Mouse (Mus musculus): ENCODE measurements around the gene Col4a4.

DNA sequence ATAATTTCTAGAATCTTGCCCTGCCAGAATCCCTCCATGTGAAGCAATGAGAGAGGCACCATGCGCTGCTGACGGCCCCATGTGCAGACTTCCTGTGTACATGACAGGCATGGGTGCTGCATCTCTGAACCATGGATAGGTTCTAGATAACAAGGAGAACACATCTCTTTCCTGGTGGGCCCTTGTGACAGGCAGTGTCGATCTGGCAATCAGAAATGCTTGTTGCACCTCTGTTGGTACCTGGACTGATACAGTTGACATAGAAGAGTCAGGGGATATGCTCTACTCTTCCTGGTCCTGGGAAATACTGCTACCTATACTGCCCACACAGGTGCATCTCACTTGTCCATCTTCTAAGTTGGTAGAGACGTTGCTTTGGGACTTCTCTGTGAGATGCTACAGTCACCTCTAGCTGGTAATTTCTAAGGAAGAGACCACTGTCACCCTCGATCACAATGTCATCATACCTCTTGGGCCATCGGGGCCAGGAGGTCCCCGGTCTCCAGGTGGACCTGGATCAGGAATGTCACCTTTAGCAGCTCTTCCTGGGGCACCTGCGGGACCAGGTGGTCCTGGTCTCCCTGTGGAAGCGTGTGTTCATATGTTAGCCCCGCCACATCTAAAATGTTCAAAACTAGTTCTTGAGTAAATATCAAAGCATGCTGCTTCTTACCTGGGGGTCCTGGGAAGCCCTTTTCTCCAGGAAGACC is 116.0 kb downstream of the Col4a4 start:
- TF ChIP-seq CTCF (IDR thresholded peaks at IDR 0.05; ENCODE audit: low read depth): no peak
- TF ChIP-seq EP300 (IDR thresholded peaks at IDR 0.05; ENCODE audit: low read depth): no peak

Data from liver, postnatal 0 days (tissue).